Mouse (Mus musculus) T-helper 17 cell (primary cell): ENCODE data around the gene Zfp213.
"Not testable (repeated sequence)": the region's sequence is repeated elsewhere in the genome, so short reads cannot be mapped to it uniquely, and the experiment has no call there.

ENCODE experiments used
- in situ Hi-C, 2 experiments: fragments of 300-600 bp; cut with MboI, MseI; formaldehyde crosslinking; loops; 1 replicate in 1 of 2; 2 replicates in 1 of 2; pipeline ENCODE4 v1.15.1; 2025; ENCODE audit warnings: high pct_unique_total_duplicates in 2 of 2

The Zfp213 gene

DNA sequence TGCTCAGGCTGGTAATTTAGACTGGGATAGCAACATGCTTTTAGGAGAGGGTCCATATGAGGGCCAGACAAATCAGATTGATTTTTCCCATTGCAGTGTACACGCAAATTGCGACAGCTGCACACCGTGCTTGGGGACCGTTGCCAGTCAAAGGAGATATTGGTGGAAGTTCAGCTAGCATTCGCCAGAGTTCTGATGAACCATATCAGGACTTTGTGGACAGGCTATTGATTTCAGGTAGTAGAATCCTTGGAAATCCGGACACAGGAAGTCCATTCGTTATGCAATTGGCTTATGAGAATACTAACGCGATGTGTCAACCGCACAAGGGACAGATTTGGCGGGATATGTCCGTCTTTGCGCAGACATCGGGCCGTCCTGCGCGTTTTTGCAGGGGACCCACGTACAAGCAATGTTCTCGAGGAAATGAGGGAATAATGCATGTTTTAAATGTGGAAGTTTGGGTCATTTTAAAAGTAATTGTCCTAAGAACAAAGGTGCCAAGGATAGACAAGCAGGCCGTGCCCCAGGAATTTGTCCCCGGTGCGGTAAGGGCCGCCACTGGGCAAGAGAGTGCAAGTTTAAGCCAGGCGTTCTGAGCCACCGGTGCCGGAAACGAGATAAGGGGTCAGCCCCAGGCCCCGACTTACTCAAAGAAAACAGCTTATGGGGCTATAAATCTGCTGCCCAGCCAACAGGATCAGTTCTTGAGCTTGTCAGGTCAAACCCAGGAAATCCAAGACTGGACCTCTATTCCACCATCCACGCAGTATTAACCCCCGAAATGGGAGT, 40.9 kb downstream of the Zfp213 start:
- in situ Hi-C loops, result not testable (repeated sequence)

DNA sequence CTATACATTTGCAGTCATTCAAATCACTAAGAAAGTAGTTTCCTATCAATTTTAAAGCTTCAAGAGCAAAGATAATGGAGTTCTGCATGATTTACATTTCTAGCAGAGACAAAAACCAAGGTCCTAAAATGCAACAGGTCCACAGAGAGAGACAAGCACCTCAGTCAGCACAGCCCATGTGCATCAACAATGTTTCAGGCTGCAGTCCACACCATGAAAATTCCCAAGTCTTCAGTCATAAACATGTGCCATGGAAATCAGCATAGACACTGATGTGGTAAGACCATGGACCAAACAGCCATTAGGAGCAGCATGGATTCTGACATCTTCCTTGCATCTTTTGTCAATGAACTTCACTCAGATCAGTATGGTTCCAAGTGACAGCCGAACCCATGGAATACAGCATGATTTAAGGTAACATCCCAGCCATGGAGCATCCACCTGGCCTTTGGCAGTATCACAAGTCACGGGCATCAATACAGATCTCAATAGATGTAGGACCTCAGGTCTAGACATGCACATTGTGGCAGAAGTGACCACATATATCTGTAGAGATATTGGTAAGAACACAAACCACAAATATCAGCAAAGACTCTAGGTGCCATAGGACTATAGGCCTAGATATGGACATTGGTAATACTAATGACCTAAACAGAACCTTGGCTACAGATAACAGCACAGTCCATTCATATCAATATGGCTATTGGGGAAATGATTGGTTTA, 45.2 kb downstream of the Zfp213 start:
- in situ Hi-C loops, result no loop called here
